Mouse (Mus musculus) adrenal gland, adult 8-10 months (tissue): ENCODE results near the gene Ntsr1. TPM values are rescaled to one million over a fixed set of nuclear protein-coding genes. Genes with fewer than 3 reads are reported as not detected.

Experiments used
- DNase-seq: peaks from one replicate; pipeline ENCODE4 v3.0.0; 2022
- total RNA-seq, 4 experiments: library from RNA; stranded (reverse); gene quantifications; 2 replicates each; pipeline ENCODE4 v1.2.4; 2022

Ntsr1 gene
- total RNA-seq, result not detected

GRCm38 (mm10) chr2:180499741-180500140 lies at the start of gene Ntsr1:
Gene Ntsr1 (plus strand): TSS chr2:180499976.
- DNase-seq, result no peak

- no peak for DNase-seq
Measured at GRCm38 (mm10) chr2:180450529-180450928, 49.2 kb upstream of the Ntsr1 start.

GRCm38 (mm10) chr2:180455723-180456698 lies 43.8 kb upstream of the Ntsr1 start, which contains the start of gene Slco4a1:
Gene Slco4a1 (plus strand): TSS chr2:180456245.
- peak; percentile 76 for DNase-seq

- no peak for DNase-seq
Measured at GRCm38 (mm10) chr2:180456705-180457104, 43.1 kb upstream of the Ntsr1 start.

GRCm38 (mm10) chr2:180457680-180458079 lies 42.1 kb upstream of the Ntsr1 start:
- DNase-seq, result no peak

- DNase-seq, result no peak
Measured at GRCm38 (mm10) chr2:180459437-180459836, 40.3 kb upstream of the Ntsr1 start.

- DNase-seq, result no peak
Measured at GRCm38 (mm10) chr2:180460801-180461200, 39.0 kb upstream of the Ntsr1 start.

GRCm38 (mm10) chr2:180462593-180462992 lies 37.2 kb upstream of the Ntsr1 start:
- DNase-seq, result no peak

GRCm38 (mm10) chr2:180466505-180466904 lies 33.3 kb upstream of the Ntsr1 start:
- no peak for DNase-seq

- DNase-seq, result no peak
Measured at GRCm38 (mm10) chr2:180468871-180469270, 30.9 kb upstream of the Ntsr1 start.

GRCm38 (mm10) chr2:180469768-180470167 lies 30.0 kb upstream of the Ntsr1 start:
- no peak for DNase-seq

- no peak for DNase-seq
Measured at GRCm38 (mm10) chr2:180472306-180473079, 27.3 kb upstream of the Ntsr1 start.

GRCm38 (mm10) chr2:180473080-180473440 lies 26.7 kb upstream of the Ntsr1 start:
- no peak for DNase-seq

GRCm38 (mm10) chr2:180474864-180475263 lies 24.9 kb upstream of the Ntsr1 start:
- no peak for DNase-seq

GRCm38 (mm10) chr2:180482274-180482673 lies 17.5 kb upstream of the Ntsr1 start:
- DNase-seq, result no peak

- no peak for DNase-seq
Measured at GRCm38 (mm10) chr2:180484882-180485281, 14.9 kb upstream of the Ntsr1 start.

- DNase-seq, result no peak
Measured at GRCm38 (mm10) chr2:180485306-180485705, 14.5 kb upstream of the Ntsr1 start.

- DNase-seq, result no peak
Measured at GRCm38 (mm10) chr2:180488210-180488751, 11.5 kb upstream of the Ntsr1 start.

GRCm38 (mm10) chr2:180495906-180496305 lies 3.9 kb upstream of the Ntsr1 start:
- DNase-seq, result no peak

GRCm38 (mm10) chr2:180500726-180501125 lies 950 bp downstream of the Ntsr1 start:
- no peak for DNase-seq

GRCm38 (mm10) chr2:180501217-180501967 lies 1.6 kb downstream of the Ntsr1 start:
- no peak for DNase-seq

GRCm38 (mm10) chr2:180506281-180506680 lies 6.5 kb downstream of the Ntsr1 start:
- DNase-seq, result no peak
